Mouse (Mus musculus) neutrophil, adult 83 days (primary cell): ENCODE data around the gene Stac2. TPM values are rescaled to one million over a fixed set of nuclear protein-coding genes. Genes with fewer than 3 reads are reported as not detected.

Experiments
- total RNA-seq, 2 experiments: library from RNA; stranded (reverse); gene quantifications; one replicate each; pipeline ENCODE4 v1.2.4; 2023

Stac2 gene
- not detected for total RNA-seq

GRCm38 (mm10) chr11:98052989-98053834 is at the start of gene Stac2:
TSS of gene Stac2 (minus strand) at chr11:98053462.

GRCm38 (mm10) chr11:98026570-98027296 is 26.5 kb downstream of the Stac2 start, which contains the start of gene Rpl19:
TSS of gene Rpl19 (plus strand) at chr11:98026710.

GRCm38 (mm10) chr11:98022555-98023371 is 30.5 kb downstream of the Stac2 start, which contains the start of gene Cacnb1:
TSS of gene Cacnb1 (minus strand) at chr11:98023034.

GRCm38 (mm10) chr11:97995564-97996288 is 57.5 kb downstream of the Stac2 start, which contains the start of gene Arl5c:
TSS of gene Arl5c (minus strand) at chr11:97996181.

Other genes with a start within 250 kb of the Stac2 start
- under 1 TPM; 0.70 to 0.90 TPM for gene B230217C12Rik, start 212.7 kb downstream of the Stac2 start, total RNA-seq
- gene Fbxo47, start 169.3 kb downstream of the Stac2 start, total RNA-seq, result under 1 TPM in 1 of 2 experiments, not detected in 1; 0.72 TPM
- gene Plxdc1, start 67.0 kb downstream of the Stac2 start, total RNA-seq, result 10 to 100 TPM; 10.2 to 11.1 TPM
- gene Arl5c, start 57.3 kb downstream of the Stac2 start, total RNA-seq, result 10 to 100 TPM; 25.0 to 28.2 TPM
- gene Cacnb1, start 30.4 kb downstream of the Stac2 start, total RNA-seq, result 1 to 10 TPM; 1.4 to 1.5 TPM
- 100 to 1,000 TPM; 699 to 703 TPM for gene Rpl19, start 26.8 kb downstream of the Stac2 start, total RNA-seq
- 10 to 100 TPM; 25.3 to 28.0 TPM for gene Fbxl20, start 96.9 kb upstream of the Stac2 start, total RNA-seq
- gene Med1, start 139.8 kb upstream of the Stac2 start, total RNA-seq, result 10 to 100 TPM; 34.2 to 40.5 TPM
- 10 to 100 TPM; 69.7 to 77.0 TPM for gene Cdk12, start 149.6 kb upstream of the Stac2 start, total RNA-seq